Mouse (Mus musculus): ENCODE measurements around the gene Gpr152. TPM values are rescaled to one million over a fixed set of nuclear protein-coding genes. Genes with fewer than 3 reads are reported as not detected.
"Not testable (repeated sequence)": the region's sequence is repeated elsewhere in the genome, so short reads cannot be mapped to it uniquely, and the experiment has no call there.

Gene Gpr152
- polyA plus RNA-seq, 1 experiment from 2014 or later = not detected

GRCm38 (mm10) chr19:4131075-4131474 lies 8.5 kb upstream of the Gpr152 start:
- Histone ChIP-seq H3K36me3 (ENCODE audit: control insufficient read depth, insufficient read depth, low read length) (peaks cover 14% of the 10 kb centered on the region), H3K9ac (ENCODE audit: low read depth, low read length) (peak overlapping the region; percentile 48; the same call in 1 of the 2 replicates), H3K27me3 (replicated peaks; ENCODE audit: control insufficient read depth, insufficient read depth, low read length) (no peaks in the 10 kb centered on the region), H3K27ac (ENCODE audit: low read depth, low read length) (peak overlapping the region; percentile 61; the same call in 1 of the 2 replicates), H3K4me3 (ENCODE audit: low read depth, low read length) (peak overlapping the region; percentile 41), H3K9me3 (ENCODE audit: control insufficient read depth, low read length) (no peaks in the 10 kb centered on the region), H3K4me2 (peak overlapping the region; percentile 47), H3K4me1 (replicated peaks; ENCODE audit: control insufficient read depth, insufficient read depth, low read length) (peaks cover 26% of the 10 kb centered on the region)
- 57% methylated on average over 5 of the region's 5 CpGs for WGBS
- no peak for DNase-seq (ENCODE audit: low spot score)
- ATAC-seq (replicated peaks; ENCODE audit: low FRiP score) = peak; percentile 86

- Histone ChIP-seq H3K4me1 (replicated peaks; ENCODE audit: control insufficient read depth, insufficient read depth, low read length) (peaks cover 22% of the 10 kb centered on the region), H3K9ac (ENCODE audit: low read depth, low read length) (peak overlapping the region; percentile 48; the same call in 1 of the 2 replicates), H3K9me3 (ENCODE audit: control insufficient read depth, low read length) (no peaks in the 10 kb centered on the region), H3K27me3 (replicated peaks; ENCODE audit: control insufficient read depth, insufficient read depth, low read length) (no peaks in the 10 kb centered on the region), H3K27ac (ENCODE audit: low read depth, low read length) (peak overlapping the region; percentile 61), H3K36me3 (ENCODE audit: control insufficient read depth, insufficient read depth, low read length) (peaks cover 14% of the 10 kb centered on the region), H3K4me2 (peak overlapping the region; percentile 47), H3K4me3 (ENCODE audit: low read depth, low read length) (no peak overlapping the region; the same call in 1 of the 2 replicates)
- ATAC-seq (replicated peaks; ENCODE audit: low FRiP score) = no peak
- 88% methylated on average over 2 of the region's 2 CpGs for WGBS
- DNase-seq (ENCODE audit: low spot score) = no peak
These were observed 7.8 kb upstream of the Gpr152 start for GRCm38 (mm10) chr19:4131768-4132167.

- 79% methylated on average over 4 of the region's 4 CpGs for WGBS
- no peak overlapping the region for H3K4me3 ChIP-seq (ENCODE audit: low read depth, low read length)
- H3K27ac ChIP-seq (ENCODE audit: low read depth, low read length) = no peak overlapping the region
- H3K4me1 ChIP-seq (replicated peaks; ENCODE audit: control insufficient read depth, insufficient read depth, low read length) = peaks cover 15% of the 10 kb centered on the region
- no peak overlapping the region for H3K9ac ChIP-seq (ENCODE audit: low read depth, low read length)
- no peak overlapping the region for H3K4me2 ChIP-seq
- no peak for ATAC-seq (replicated peaks; ENCODE audit: low FRiP score)
- no peaks in the 10 kb centered on the region; the same call in 1 of the 2 replicates for H3K27me3 ChIP-seq (replicated peaks; ENCODE audit: control insufficient read depth, insufficient read depth, low read length)
- H3K9me3 ChIP-seq (ENCODE audit: control insufficient read depth, low read length) = no peaks in the 10 kb centered on the region
- H3K36me3 ChIP-seq (ENCODE audit: control insufficient read depth, insufficient read depth, low read length) = peaks cover 10% of the 10 kb centered on the region
- DNase-seq (ENCODE audit: low spot score) = no peak
These were observed 5.2 kb upstream of the Gpr152 start for GRCm38 (mm10) chr19:4134354-4134753.

- not testable (repeated sequence) for H3K27me3 ChIP-seq (replicated peaks; ENCODE audit: control insufficient read depth, insufficient read depth, low read length); ATAC-seq (replicated peaks; ENCODE audit: low FRiP score); H3K4me2 ChIP-seq; H3K9ac ChIP-seq (ENCODE audit: low read depth, low read length); H3K4me3 ChIP-seq (ENCODE audit: low read depth, low read length); DNase-seq (ENCODE audit: low spot score); H3K9me3 ChIP-seq (ENCODE audit: control insufficient read depth, low read length); H3K27ac ChIP-seq (ENCODE audit: low read depth, low read length)
- 77% methylated on average over 6 of the region's 6 CpGs for WGBS
- Histone ChIP-seq H3K36me3 (ENCODE audit: control insufficient read depth, insufficient read depth, low read length) (peaks cover 10% of the 10 kb centered on the region), H3K4me1 (replicated peaks; ENCODE audit: control insufficient read depth, insufficient read depth, low read length) (peaks cover 14% of the 10 kb centered on the region)
These were observed 4.2 kb upstream of the Gpr152 start for GRCm38 (mm10) chr19:4135229-4135962.

- H3K9me3 ChIP-seq (ENCODE audit: control insufficient read depth, low read length); H3K4me1 ChIP-seq (replicated peaks; ENCODE audit: control insufficient read depth, insufficient read depth, low read length); H3K27ac ChIP-seq (ENCODE audit: low read depth, low read length); H3K4me3 ChIP-seq (ENCODE audit: low read depth, low read length); H3K27me3 ChIP-seq (replicated peaks; ENCODE audit: control insufficient read depth, insufficient read depth, low read length); H3K9ac ChIP-seq (ENCODE audit: low read depth, low read length); DNase-seq (ENCODE audit: low spot score): not testable (repeated sequence)
- H3K4me2 ChIP-seq = peak overlapping the region; percentile 37; the same call in 1 of the 2 replicates
- H3K36me3 ChIP-seq (ENCODE audit: control insufficient read depth, insufficient read depth, low read length) = peaks cover 10% of the 10 kb centered on the region
- 22% methylated on average over 8 of the region's 8 CpGs for WGBS
- peak; percentile 65 for ATAC-seq (replicated peaks; ENCODE audit: low FRiP score)
These were observed 3.6 kb upstream of the Gpr152 start for GRCm38 (mm10) chr19:4135963-4136345.

- H3K27me3 ChIP-seq (replicated peaks; ENCODE audit: control insufficient read depth, insufficient read depth, low read length) = peaks cover 4% of the 10 kb centered on the region; the same call in 1 of the 2 replicates
- peaks cover 9% of the 10 kb centered on the region for H3K36me3 ChIP-seq (ENCODE audit: control insufficient read depth, insufficient read depth, low read length)
- H3K27ac ChIP-seq (ENCODE audit: low read depth, low read length) = no peak overlapping the region
- no peaks in the 10 kb centered on the region for H3K9me3 ChIP-seq (ENCODE audit: control insufficient read depth, low read length)
- no peak overlapping the region for H3K9ac ChIP-seq (ENCODE audit: low read depth, low read length)
- no peak overlapping the region for H3K4me3 ChIP-seq (ENCODE audit: low read depth, low read length)
- DNase-seq (ENCODE audit: low spot score) (no peak), ATAC-seq (replicated peaks; ENCODE audit: low FRiP score) (peak; percentile 66)
- WGBS = 73% methylated on average over 5 of the region's 5 CpGs
- H3K4me2 ChIP-seq = no peak overlapping the region
- H3K4me1 ChIP-seq (replicated peaks; ENCODE audit: control insufficient read depth, insufficient read depth, low read length) = peaks cover 4% of the 10 kb centered on the region
These were observed 3.1 kb upstream of the Gpr152 start for GRCm38 (mm10) chr19:4136463-4136862.

- peaks cover 4% of the 10 kb centered on the region; the same call in 1 of the 2 replicates for H3K27me3 ChIP-seq (replicated peaks; ENCODE audit: control insufficient read depth, insufficient read depth, low read length)
- H3K9ac ChIP-seq (ENCODE audit: low read depth, low read length) = no peak overlapping the region
- WGBS = 86% methylated on average over 5 of the region's 5 CpGs
- H3K4me1 ChIP-seq (replicated peaks; ENCODE audit: control insufficient read depth, insufficient read depth, low read length) = no peaks in the 10 kb centered on the region
- no peak overlapping the region for H3K4me2 ChIP-seq
- no peaks in the 10 kb centered on the region; the same call in 1 of the 2 replicates for H3K36me3 ChIP-seq (ENCODE audit: control insufficient read depth, insufficient read depth, low read length)
- no peak overlapping the region for H3K27ac ChIP-seq (ENCODE audit: low read depth, low read length)
- H3K4me3 ChIP-seq (ENCODE audit: low read depth, low read length) = no peak overlapping the region
- DNase-seq (ENCODE audit: low spot score) (no peak), ATAC-seq (replicated peaks; ENCODE audit: low FRiP score) (no peak)
- H3K9me3 ChIP-seq (ENCODE audit: control insufficient read depth, low read length) = no peaks in the 10 kb centered on the region
These were observed 1.7 kb upstream of the Gpr152 start for GRCm38 (mm10) chr19:4137913-4138312.

GRCm38 (mm10) chr19:4140147-4140546 lies 560 bp downstream of the Gpr152 start:
- no peak for ATAC-seq (replicated peaks; ENCODE audit: low FRiP score)
- no peak overlapping the region for H3K9ac ChIP-seq (ENCODE audit: low read depth, low read length)
- H3K27me3 ChIP-seq (replicated peaks; ENCODE audit: control insufficient read depth, insufficient read depth, low read length) = peaks cover 4% of the 10 kb centered on the region; the same call in 1 of the 2 replicates
- no peaks in the 10 kb centered on the region for H3K36me3 ChIP-seq (ENCODE audit: control insufficient read depth, insufficient read depth, low read length)
- H3K27ac ChIP-seq (ENCODE audit: low read depth, low read length) = no peak overlapping the region
- no peak overlapping the region for H3K4me2 ChIP-seq
- no peaks in the 10 kb centered on the region for H3K4me1 ChIP-seq (replicated peaks; ENCODE audit: control insufficient read depth, insufficient read depth, low read length)
- no peak for DNase-seq (ENCODE audit: low spot score)
- 71% methylated on average over 6 of the region's 6 CpGs for WGBS
- no peak overlapping the region for H3K4me3 ChIP-seq (ENCODE audit: low read depth, low read length)
- no peaks in the 10 kb centered on the region for H3K9me3 ChIP-seq (ENCODE audit: control insufficient read depth, low read length)
